Mouse (Mus musculus) right cerebral cortex, postnatal 10 days (tissue): Measurements from ENCODE around the gene Mast3.

Experiments used
- DNase-seq, 2 experiments: peaks; one replicate each; pipeline ENCODE4 v3.0.0; 2021; ENCODE audit warnings: low spot score in 2 of 2

Gene Mast3

DNA sequence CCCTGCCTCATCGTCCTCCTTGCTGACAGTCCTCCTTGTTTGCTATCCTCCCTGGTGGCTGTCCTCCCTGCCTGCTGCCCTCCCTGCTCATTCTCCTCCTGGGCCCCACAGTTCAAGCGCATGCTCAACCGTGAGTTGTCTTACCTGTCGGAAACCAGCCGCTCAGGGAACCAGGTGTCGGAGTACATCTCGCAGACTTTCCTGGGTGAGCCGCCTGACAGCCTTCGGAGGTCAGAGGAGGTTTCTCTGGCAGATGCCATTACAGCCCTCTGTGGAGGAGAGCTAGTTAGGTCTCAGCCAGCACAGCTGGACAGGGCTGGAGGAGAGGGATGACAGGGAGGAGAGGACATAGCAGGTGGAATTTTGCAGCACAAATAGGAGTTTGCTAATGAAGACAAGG is 58.2 kb downstream of the Mast3 start:
- DNase-seq = peak in 1 of 2 experiments; percentile 22

GRCm38 (mm10) chr8:70745691-70746220 is 59.1 kb downstream of the Mast3 start:
- DNase-seq = peak in 1 of 2 experiments; percentile 17

- DNase-seq = peak in 1 of 2 experiments; percentile 19
These were observed 60.0 kb downstream of the Mast3 start for GRCm38 (mm10) chr8:70744806-70745205.

- peak; percentile 72 to 73 for DNase-seq
These were observed 60.9 kb downstream of the Mast3 start for GRCm38 (mm10) chr8:70743656-70744590.

GRCm38 (mm10) chr8:70742981-70743655 is 61.7 kb downstream of the Mast3 start:
- DNase-seq = peak in 1 of 2 experiments; percentile 25

GRCm38 (mm10) chr8:70742176-70742575 is 62.7 kb downstream of the Mast3 start:
- DNase-seq = no peak

GRCm38 (mm10) chr8:70741661-70742060 is 63.2 kb downstream of the Mast3 start:
- no peak for DNase-seq

- no peak for DNase-seq
These were observed 66.6 kb downstream of the Mast3 start for GRCm38 (mm10) chr8:70738211-70738610.

DNA sequence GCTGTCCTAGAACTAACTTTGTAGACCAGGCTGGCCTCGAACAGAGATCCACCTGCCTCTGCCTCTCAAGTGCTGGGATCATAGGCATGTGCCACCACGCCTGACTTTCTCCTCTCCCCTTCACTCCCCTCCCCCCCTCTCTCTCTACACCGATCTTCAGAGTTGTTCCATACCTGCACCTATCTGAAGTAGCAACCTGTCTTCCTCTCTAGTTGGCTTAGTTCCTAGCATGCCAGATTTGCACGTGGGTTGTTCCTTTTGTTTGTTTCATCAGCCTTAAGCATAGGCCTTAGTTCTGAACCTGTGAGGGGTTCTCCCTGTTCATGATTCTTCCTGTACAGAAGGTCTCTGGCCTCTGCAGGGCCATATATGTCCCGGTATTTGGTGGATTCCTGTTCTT is 67.1 kb downstream of the Mast3 start:
- no peak for DNase-seq

DNA sequence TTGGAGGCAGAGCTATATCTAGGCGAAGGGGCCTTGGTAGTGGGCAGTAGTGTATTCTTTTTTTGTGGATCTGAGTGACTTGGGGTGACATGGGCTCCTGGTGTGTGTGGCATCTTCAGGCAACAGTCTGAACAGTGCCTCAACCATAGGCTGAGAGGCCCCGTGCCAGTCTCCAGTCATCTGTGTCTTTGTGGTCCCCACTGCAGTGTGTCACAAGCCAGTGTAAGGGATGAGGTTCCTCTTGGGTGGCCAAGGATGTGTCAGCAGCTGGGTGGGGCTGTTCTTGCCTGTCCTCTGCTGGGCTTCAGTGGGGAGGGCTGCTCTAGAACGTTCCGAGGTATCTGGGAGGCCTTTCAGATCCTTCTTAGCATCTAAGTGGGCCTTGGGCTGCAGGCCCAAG is 73.9 kb downstream of the Mast3 start:
- no peak for DNase-seq

DNA sequence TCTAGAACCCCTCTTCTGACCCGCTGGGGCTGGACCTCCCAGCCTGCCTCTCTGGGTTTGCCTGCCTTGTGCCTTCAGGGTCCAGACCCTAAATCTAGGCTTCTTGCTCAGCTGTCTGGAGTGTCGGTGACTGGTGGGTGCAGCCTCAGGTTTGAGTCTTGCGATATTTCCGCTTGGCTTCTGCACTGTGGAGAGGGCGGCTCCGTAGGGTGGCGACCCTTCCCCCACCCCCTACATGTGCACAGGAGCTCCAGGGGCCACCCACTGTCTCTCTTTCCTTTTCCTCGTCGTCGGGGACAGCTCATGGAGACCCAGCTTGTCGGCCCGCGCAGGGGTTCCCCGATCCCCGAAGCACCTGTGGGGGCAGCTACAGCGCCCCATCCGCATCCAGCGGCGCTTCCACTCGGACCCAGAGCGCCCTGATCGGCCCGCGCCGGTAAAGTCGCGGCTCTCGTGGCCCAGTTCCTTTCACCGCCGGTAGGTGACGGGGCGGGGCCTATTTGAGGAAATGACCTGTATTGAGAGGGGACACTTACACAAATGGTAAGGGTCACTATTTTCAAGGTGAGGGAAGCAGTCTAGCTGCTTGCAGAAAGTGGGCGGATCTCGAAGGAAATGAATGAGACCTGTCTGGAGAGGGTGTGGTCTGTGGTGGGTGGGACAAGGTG is 74.9 kb downstream of the Mast3 start:
- no peak for DNase-seq
